Mouse (Mus musculus): ENCODE measurements around the gene Hoxb9. TPM values are rescaled to one million over a fixed set of nuclear protein-coding genes. Genes with fewer than 3 reads are reported as not detected.

Hoxb9 gene
- polyA plus RNA-seq, 1 experiment from 2014 or later: 1.1 TPM

GRCm38 (mm10) chr11:96322738-96323137 lies 51.5 kb downstream of the Hoxb9 start:
- Histone ChIP-seq H3K36me3 (ENCODE audit: control insufficient read depth, insufficient read depth, low read length) (peaks cover 16% of the 10 kb centered on the region; the same call in 1 of the 2 replicates), H3K27me3 (replicated peaks; ENCODE audit: control insufficient read depth, insufficient read depth, low read length) (no peaks in the 10 kb centered on the region), H3K4me1 (replicated peaks; ENCODE audit: control insufficient read depth, insufficient read depth, low read length) (peaks cover 24% of the 10 kb centered on the region), H3K4me3 (ENCODE audit: low read depth, low read length) (peak overlapping the region; percentile 69), H3K9me3 (ENCODE audit: control insufficient read depth, low read length) (no peaks in the 10 kb centered on the region), H3K27ac (ENCODE audit: low read depth) (peak overlapping the region; percentile 99), H3K9ac (ENCODE audit: low read length) (peak overlapping the region; percentile 96), H3K4me2 (ENCODE audit: low read length) (peak overlapping the region; percentile 89)
- 28% methylated on average over 6 of the region's 6 CpGs for WGBS
- ATAC-seq (replicated peaks; ENCODE audit: low FRiP score, low TSS enrichment, low read depth) (no peak), DNase-seq (ENCODE audit: low spot score) (no peak)

DNA sequence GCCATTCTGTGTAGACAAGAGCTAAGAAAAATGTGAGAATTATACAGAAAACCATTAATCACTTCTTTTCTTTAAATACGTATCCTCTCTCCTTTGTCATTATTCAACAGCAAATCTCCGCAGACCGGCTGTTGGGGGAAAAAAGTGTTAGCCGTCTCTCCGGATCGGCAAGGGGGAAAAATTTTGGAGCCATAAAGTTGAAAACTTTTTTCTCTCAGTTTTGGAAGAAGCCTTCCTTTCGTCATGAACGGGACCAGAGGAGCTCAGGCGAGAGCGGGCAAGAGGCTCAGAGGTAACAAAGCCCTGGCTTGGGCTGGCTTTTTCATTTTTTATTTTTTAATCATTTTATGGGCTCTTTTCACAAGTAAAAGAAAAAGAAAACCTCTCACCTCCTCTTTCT lies 51.9 kb downstream of the Hoxb9 start, which contains the start of gene Hoxb3:
Hoxb3 (plus strand) TSS at position 173 of the 400 bp plus-strand sequence.
- WGBS: 21% methylated on average over 10 of the region's 10 CpGs
- Histone ChIP-seq H3K9ac (ENCODE audit: low read length) (peak within 1 kb of the TSS; percentile 96), H3K36me3 (ENCODE audit: control insufficient read depth, insufficient read depth, low read length) (peaks cover 16% of the 10 kb centered on the region; the same call in 1 of the 2 replicates), H3K9me3 (ENCODE audit: control insufficient read depth, low read length) (no peaks in the 10 kb centered on the region), H3K4me2 (ENCODE audit: low read length) (peak within 1 kb of the TSS; percentile 89), H3K27ac (ENCODE audit: low read depth) (peak within 1 kb of the TSS; percentile 99), H3K27me3 (replicated peaks; ENCODE audit: control insufficient read depth, insufficient read depth, low read length) (no peaks in the 10 kb centered on the region), H3K4me1 (replicated peaks; ENCODE audit: control insufficient read depth, insufficient read depth, low read length) (peaks cover 24% of the 10 kb centered on the region), H3K4me3 (ENCODE audit: low read depth, low read length) (peak within 1 kb of the TSS; percentile 69)
- DNase-seq (ENCODE audit: low spot score) (peak; percentile 63), ATAC-seq (replicated peaks; ENCODE audit: low FRiP score, low TSS enrichment, low read depth) (no peak)

DNA sequence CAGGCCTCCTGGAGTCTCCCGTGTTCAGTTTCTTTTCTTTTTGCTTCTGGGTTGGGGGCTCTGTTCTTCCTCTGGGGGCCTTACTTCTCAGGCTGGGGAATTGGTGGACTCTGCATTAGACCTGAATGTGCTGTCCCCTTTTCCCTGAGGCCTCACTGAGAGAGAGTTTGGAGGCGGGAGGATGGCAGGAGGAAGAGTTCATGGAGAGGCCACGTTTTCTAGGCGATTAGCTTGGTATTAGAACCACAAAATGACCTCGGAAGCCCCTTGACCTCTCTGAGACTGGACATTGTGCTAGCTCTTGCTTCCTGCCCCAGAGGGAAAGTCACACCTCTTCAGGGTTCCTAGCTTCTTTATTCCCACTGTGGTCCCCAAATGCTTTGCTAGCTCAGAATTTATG lies 52.9 kb downstream of the Hoxb9 start:
- peaks cover 30% of the 10 kb centered on the region for H3K4me1 ChIP-seq (replicated peaks; ENCODE audit: control insufficient read depth, insufficient read depth, low read length)
- 21% methylated on average over 5 of the region's 5 CpGs for WGBS
- peak overlapping the region; percentile 89 for H3K4me2 ChIP-seq (ENCODE audit: low read length)
- peak overlapping the region; percentile 96 for H3K9ac ChIP-seq (ENCODE audit: low read length)
- H3K36me3 ChIP-seq (ENCODE audit: control insufficient read depth, insufficient read depth, low read length): peaks cover 16% of the 10 kb centered on the region; the same call in 1 of the 2 replicates
- H3K4me3 ChIP-seq (ENCODE audit: low read depth, low read length): peak overlapping the region; percentile 69
- peak overlapping the region; percentile 99 for H3K27ac ChIP-seq (ENCODE audit: low read depth)
- ATAC-seq (replicated peaks; ENCODE audit: low FRiP score, low TSS enrichment, low read depth) (no peak), DNase-seq (ENCODE audit: low spot score) (peak; percentile 68)
- H3K9me3 ChIP-seq (ENCODE audit: control insufficient read depth, low read length): no peaks in the 10 kb centered on the region
- no peaks in the 10 kb centered on the region for H3K27me3 ChIP-seq (replicated peaks; ENCODE audit: control insufficient read depth, insufficient read depth, low read length)

GRCm38 (mm10) chr11:96324965-96325364 lies 53.7 kb downstream of the Hoxb9 start:
- 19% methylated on average over 8 of the region's 8 CpGs for WGBS

GRCm38 (mm10) chr11:96325747-96326212 lies 54.5 kb downstream of the Hoxb9 start:
- peaks cover 46% of the 10 kb centered on the region for H3K4me1 ChIP-seq (replicated peaks; ENCODE audit: control insufficient read depth, insufficient read depth, low read length)
- DNase-seq (ENCODE audit: low spot score): peak; percentile 83
- H3K4me3 ChIP-seq (ENCODE audit: low read depth, low read length): peak overlapping the region; percentile 69
- peak overlapping the region; percentile 89 for H3K4me2 ChIP-seq (ENCODE audit: low read length)
- ATAC-seq (replicated peaks; ENCODE audit: low FRiP score, low TSS enrichment, low read depth): no peak
- whole genome bisulfite sequencing: 12% methylated on average over 22 of the region's 22 CpGs
- peak overlapping the region; percentile 96 for H3K9ac ChIP-seq (ENCODE audit: low read length)
- peaks cover 18% of the 10 kb centered on the region; the same call in 1 of the 2 replicates for H3K36me3 ChIP-seq (ENCODE audit: control insufficient read depth, insufficient read depth, low read length)
- H3K27me3 ChIP-seq (replicated peaks; ENCODE audit: control insufficient read depth, insufficient read depth, low read length): no peaks in the 10 kb centered on the region
- H3K27ac ChIP-seq (ENCODE audit: low read depth): peak overlapping the region; percentile 99
- no peaks in the 10 kb centered on the region for H3K9me3 ChIP-seq (ENCODE audit: control insufficient read depth, low read length)

More at GRCm38 (mm10) chr11:96324965-96325364, 53.7 kb downstream of the Hoxb9 start:
- Histone ChIP-seq H3K27ac (ENCODE audit: low read depth) (peak overlapping the region; percentile 99), H3K4me2 (ENCODE audit: low read length) (peak overlapping the region; percentile 89), H3K27me3 (replicated peaks; ENCODE audit: control insufficient read depth, insufficient read depth, low read length) (no peaks in the 10 kb centered on the region), H3K9me3 (ENCODE audit: control insufficient read depth, low read length) (no peaks in the 10 kb centered on the region), H3K4me1 (replicated peaks; ENCODE audit: control insufficient read depth, insufficient read depth, low read length) (peaks cover 38% of the 10 kb centered on the region), H3K4me3 (ENCODE audit: low read depth, low read length) (peak overlapping the region; percentile 69), H3K36me3 (ENCODE audit: control insufficient read depth, insufficient read depth, low read length) (peaks cover 16% of the 10 kb centered on the region; the same call in 1 of the 2 replicates), H3K9ac (ENCODE audit: low read length) (peak overlapping the region; percentile 96)
- ATAC-seq (replicated peaks; ENCODE audit: low FRiP score, low TSS enrichment, low read depth) (no peak), DNase-seq (ENCODE audit: low spot score) (peak; percentile 70)

MicroRNAs within 50 kb of the gene (microRNA counts, 519-probe panel; counts per million panel counts)
- 5,538 counts per million, percentile 93 among the panel's probes with 10 or more counts for microRNA mmu-miR-10a
- 4,108 counts per million, percentile 64 among the panel's probes with 10 or more counts for microRNA mmu-miR-196a

Small RNAs within 50 kb of the gene (microRNA-seq; reads per million reads assigned to microRNA genes)
- gene Mir10a (83,668 reads per million, percentile 100 among the genes with 10 or more reads in this experiment), gene Mir196a-1 (9.7 reads per million, percentile 39 among the genes with 10 or more reads in this experiment)

Other genes with a start within 250 kb of the Hoxb9 start
- 2.2 TPM in 1 of 2 replicates, not detected in the other for gene Gip, start 246.9 kb upstream of the Hoxb9 start, polyA plus RNA-seq (2014; fragmentation: Nextera tagmentation; extraction: Ambion mirVana)
- 37.1 and 39.3 TPM in 2 replicates for gene Snf8, start 236.6 kb upstream of the Hoxb9 start, polyA plus RNA-seq (2014; fragmentation: Nextera tagmentation; extraction: Ambion mirVana)
- 33.5 and 33.9 TPM in 2 replicates for gene Ube2z, start 206.1 kb upstream of the Hoxb9 start, polyA plus RNA-seq (2014; fragmentation: Nextera tagmentation; extraction: Ambion mirVana)
- 943 and 1,086 TPM in 2 replicates for gene Atp5g1, start 195.8 kb upstream of the Hoxb9 start, polyA plus RNA-seq (2014; fragmentation: Nextera tagmentation; extraction: Ambion mirVana)
- gene Calcoco2, start 159.5 kb upstream of the Hoxb9 start, polyA plus RNA-seq (2014; fragmentation: Nextera tagmentation; extraction: Ambion mirVana): 0.11 TPM in 1 of 2 replicates, not detected in the other
- gene Ttll6, start 137.7 kb upstream of the Hoxb9 start, polyA plus RNA-seq (2014; fragmentation: Nextera tagmentation; extraction: Ambion mirVana): 0.15 and 0.22 TPM in 2 replicates
- gene Hoxb13, start 77.1 kb upstream of the Hoxb9 start, polyA plus RNA-seq (2014; fragmentation: Nextera tagmentation; extraction: Ambion mirVana): not detected in 2 replicates
- gene Hoxb8, start 10.4 kb downstream of the Hoxb9 start, polyA plus RNA-seq (2014; fragmentation: Nextera tagmentation; extraction: Ambion mirVana): 1.5 and 1.7 TPM in 2 replicates
- 11.7 and 13.2 TPM in 2 replicates for gene Hoxb7, start 15.2 kb downstream of the Hoxb9 start, polyA plus RNA-seq (2014; fragmentation: Nextera tagmentation; extraction: Ambion mirVana)
- 18.1 and 24.1 TPM in 2 replicates for gene Hoxb6, start 21.0 kb downstream of the Hoxb9 start, polyA plus RNA-seq (2014; fragmentation: Nextera tagmentation; extraction: Ambion mirVana)
- 49.6 and 51.6 TPM in 2 replicates for gene Hoxb5, start 31.9 kb downstream of the Hoxb9 start, polyA plus RNA-seq (2014; fragmentation: Nextera tagmentation; extraction: Ambion mirVana)
- gene Hoxb4, start 46.8 kb downstream of the Hoxb9 start, polyA plus RNA-seq (2014; fragmentation: Nextera tagmentation; extraction: Ambion mirVana): 3.5 and 3.8 TPM in 2 replicates
- 3.7 and 4.9 TPM in 2 replicates for gene Hoxb3, start 51.9 kb downstream of the Hoxb9 start, polyA plus RNA-seq (2014; fragmentation: Nextera tagmentation; extraction: Ambion mirVana)
- gene Hoxb2, start 79.1 kb downstream of the Hoxb9 start, polyA plus RNA-seq (2014; fragmentation: Nextera tagmentation; extraction: Ambion mirVana): 22.9 and 27.9 TPM in 2 replicates
- 0.36 and 0.42 TPM in 2 replicates for gene Hoxb1, start 94.3 kb downstream of the Hoxb9 start, polyA plus RNA-seq (2014; fragmentation: Nextera tagmentation; extraction: Ambion mirVana)
- gene Skap1, start 193.1 kb downstream of the Hoxb9 start, polyA plus RNA-seq (2014; fragmentation: Nextera tagmentation; extraction: Ambion mirVana): 0.87 and 1.7 TPM in 2 replicates